Mouse (Mus musculus): ENCODE measurements at regions not wholly inside any gene's neighbourhood (a gene's known extent, or its start where the extent isn't known, plus 50 kb on each side); places are given as distances from the start of the nearest gene placed in this dataset.

GRCm38 (mm10) chr16:12904937-12905336 lies 204.5 kb upstream of the Ercc4 start:
- DNase-seq (ENCODE audit: low read depth): no peak

- no peak for DNase-seq (ENCODE audit: low read depth)
These were observed 184.8 kb upstream of the Ercc4 start for GRCm38 (mm10) chr16:12924668-12925067.

- DNase-seq (ENCODE audit: low read depth): no peak
These were observed 183.6 kb upstream of the Ercc4 start for GRCm38 (mm10) chr16:12925931-12926330.

- DNase-seq (ENCODE audit: low read depth): no peak
These were observed 178.4 kb upstream of the Ercc4 start for GRCm38 (mm10) chr16:12931111-12931510.

GRCm38 (mm10) chr16:12932959-12933358 lies 176.5 kb upstream of the Ercc4 start:
- DNase-seq (ENCODE audit: low read depth): no peak

- peak; percentile 4 for DNase-seq (ENCODE audit: low read depth)
These were observed 174.9 kb upstream of the Ercc4 start for GRCm38 (mm10) chr16:12934586-12934985.

GRCm38 (mm10) chr16:12935266-12935665 lies 174.2 kb upstream of the Ercc4 start:
- no peak for DNase-seq (ENCODE audit: low read depth)

GRCm38 (mm10) chr16:12936571-12936970 lies 172.9 kb upstream of the Ercc4 start:
- peak; percentile 31 for DNase-seq (ENCODE audit: low read depth)

GRCm38 (mm10) chr16:12938563-12938962 lies 170.9 kb upstream of the Ercc4 start:
- peak; percentile 2 for DNase-seq (ENCODE audit: low read depth)

GRCm38 (mm10) chr16:12951176-12951575 lies 158.3 kb upstream of the Ercc4 start:
- DNase-seq (ENCODE audit: low read depth): no peak

- no peak for DNase-seq (ENCODE audit: low read depth)
These were observed 155.5 kb upstream of the Ercc4 start for GRCm38 (mm10) chr16:12954028-12954427.

GRCm38 (mm10) chr16:12956416-12956815 lies 153.1 kb upstream of the Ercc4 start:
- DNase-seq (ENCODE audit: low read depth): no peak

GRCm38 (mm10) chr16:12960885-12961284 lies 148.6 kb upstream of the Ercc4 start:
- no peak for DNase-seq (ENCODE audit: low read depth)

- no peak for DNase-seq (ENCODE audit: low read depth)
These were observed 126.8 kb upstream of the Ercc4 start for GRCm38 (mm10) chr16:12982681-12983080.

- DNase-seq (ENCODE audit: low read depth): no peak
These were observed 108.1 kb upstream of the Ercc4 start for GRCm38 (mm10) chr16:13001288-13001880.

GRCm38 (mm10) chr16:13012863-13013262 lies 96.6 kb upstream of the Ercc4 start:
- DNase-seq (ENCODE audit: low read depth): peak; percentile 68

GRCm38 (mm10) chr16:13013891-13014644 lies 95.4 kb upstream of the Ercc4 start:
- no peak for DNase-seq (ENCODE audit: low read depth)

- peak; percentile 49 for DNase-seq (ENCODE audit: low read depth)
These were observed 86.6 kb upstream of the Ercc4 start for GRCm38 (mm10) chr16:13022875-13023274.

GRCm38 (mm10) chr16:13025393-13025792 lies 84.1 kb upstream of the Ercc4 start:
- DNase-seq (ENCODE audit: low read depth): peak; percentile 6

- no peak for DNase-seq (ENCODE audit: low read depth)
These were observed 75.3 kb upstream of the Ercc4 start for GRCm38 (mm10) chr16:13034136-13034535.

- DNase-seq (ENCODE audit: low read depth): no peak
These were observed 72.9 kb upstream of the Ercc4 start for GRCm38 (mm10) chr16:13036596-13036995.

GRCm38 (mm10) chr16:13040312-13041100 lies 69.0 kb upstream of the Ercc4 start:
- DNase-seq (ENCODE audit: low read depth): no peak

GRCm38 (mm10) chr16:13041356-13041755 lies 68.1 kb upstream of the Ercc4 start:
- no peak for DNase-seq (ENCODE audit: low read depth)
